ENCODE assay signal across 8 mouse cellular contexts in the genomic region with DNA sequence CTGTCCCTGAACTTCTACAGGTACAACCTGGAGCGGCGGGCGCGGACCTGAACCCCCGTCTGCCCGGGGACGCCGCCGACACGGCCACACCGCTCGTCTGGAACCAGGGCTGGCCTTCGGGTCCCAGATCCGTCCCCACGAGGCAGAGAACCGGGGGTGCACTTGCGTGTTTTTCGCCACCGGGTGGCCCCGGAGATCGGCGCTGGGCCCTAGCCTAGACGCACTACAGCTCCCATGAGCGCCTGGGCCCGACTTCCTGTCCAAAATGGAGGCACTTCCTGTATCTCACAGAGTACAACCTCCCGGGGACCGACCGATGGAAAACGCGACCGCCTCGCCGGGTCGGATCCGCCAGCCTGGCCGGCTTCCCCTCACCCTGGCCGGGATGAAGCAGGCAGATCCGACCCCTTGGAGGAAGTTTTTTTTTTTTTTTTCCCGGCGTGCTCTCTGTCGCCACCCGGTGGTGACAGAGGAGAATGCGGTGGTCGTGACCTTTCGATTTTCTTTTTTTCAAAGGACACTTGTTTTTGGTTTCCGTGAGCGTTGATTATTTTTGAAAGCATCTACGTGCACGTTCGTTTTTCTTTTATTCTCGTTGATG. TPM values are rescaled to one million over a fixed set of nuclear protein-coding genes. Genes with fewer than 3 reads are reported as not detected.
DNase-seq lines count a peak whose midpoint lies in the region; ATAC-seq and TF ChIP-seq lines count a peak whose summit lies in the region.
"Not testable (repeated sequence)": the region's sequence is repeated elsewhere in the genome, so short reads cannot be mapped to it uniquely, and the experiment has no call there.

No protein-coding gene starts in this region.

- TF ChIP-seq CTCF in lung, embryonic 14.5 days (IDR thresholded peaks at IDR 0.05; ENCODE audit: low read depth); olfactory bulb, adult 2 months (IDR thresholded peaks at IDR 0.05; ENCODE audit: insufficient read depth, low read depth, low read length): not testable (repeated sequence)

- peak; percentile 74 for DNase-seq in ES-E14 (ENCODE audit: low read depth, low spot score)
- peak; percentile 97 for DNase-seq in cerebellum, adult 9-10 months
- peak; percentile 89 for DNase-seq in layer of hippocampus, adult 9-10 months (ENCODE audit: low spot score)
- peak; percentile 81 for DNase-seq in lung, embryonic 14.5 days
- DNase-seq in thymus, postnatal 10 days (ENCODE audit: low spot score in 2 of 2): peak; percentile 78 to 97

- peaks cover 48% of the 10 kb centered on the region for H3K36me3 ChIP-seq in ES-E14 (ENCODE audit: control insufficient read depth, insufficient read depth, low read length, poor library complexity, severe bottlenecking)
- peaks cover 30% of the 10 kb centered on the region for H3K36me3 ChIP-seq in lung, embryonic 14.5 days (ENCODE audit: insufficient read depth)

- not testable (repeated sequence) for H3K27me3 ChIP-seq in lung, embryonic 14.5 days (ENCODE audit: insufficient read depth, low read length)

- ATAC-seq in frontal cortex, adult (ENCODE audit: low TSS enrichment): peak; percentile 87
- ATAC-seq in hematopoietic stem cell, adult 5-6 weeks (replicated peaks in 1 of 2; ENCODE audit: insufficient read depth in 1 of 2, low FRiP score in 2 of 2, low TSS enrichment in 1 of 2, low read depth in 1 of 2, poor library complexity in 2 of 2, severe bottlenecking in 2 of 2): peak; percentile 77 to 84
- ATAC-seq in lung, embryonic 14.5 days (ENCODE audit: insufficient read depth): peak; percentile 95

- WGBS in lung, embryonic 14.5 days: 72% methylated on average over 51 of the region's 51 CpGs
- 65% methylated on average over 51 of the region's 51 CpGs for WGBS in olfactory bulb, adult 2 months

- H3K4me1 ChIP-seq in ES-E14 (ENCODE audit: control insufficient read depth in 2 of 2, insufficient read depth in 2 of 2, low read length in 2 of 2, poor library complexity in 1 of 2); lung, embryonic 14.5 days (ENCODE audit: insufficient read depth); olfactory bulb, adult 2 months (ENCODE audit: control insufficient read depth, insufficient read depth, low read length): not testable (repeated sequence)

- not testable (repeated sequence) for H3K27ac ChIP-seq in ES-E14 (ENCODE audit: insufficient read depth, low read depth, low read length, poor library complexity, severe bottlenecking); lung, embryonic 14.5 days (ENCODE audit: low read depth); olfactory bulb, adult 2 months (ENCODE audit: insufficient read depth, low read depth, low read length)

- in situ Hi-C loops in ES-E14 (cut with MboI; ENCODE audit: low sequenced_read_pairs in 2 of 2, unreplicated experiment in 2 of 2): not testable (repeated sequence)

- not testable (repeated sequence) for H3K4me2 ChIP-seq in lung, embryonic 14.5 days

- not testable (repeated sequence) for H3K9me3 ChIP-seq in ES-E14 (ENCODE audit: control insufficient read depth, insufficient read depth, low read depth, low read length)
- H3K9me3 ChIP-seq in lung, embryonic 14.5 days (ENCODE audit: low read depth, low read length): peaks cover 35% of the 10 kb centered on the region

- not testable (repeated sequence) for H3K9ac ChIP-seq in ES-E14 (ENCODE audit: insufficient read depth, low read depth, low read length, poor library complexity, severe bottlenecking); lung, embryonic 14.5 days

- TF ChIP-seq POLR2A in olfactory bulb, adult 2 months (IDR thresholded peaks at IDR 0.05; ENCODE audit: insufficient read depth, low read depth, low read length): not testable (repeated sequence)

- not testable (repeated sequence) for H3K4me3 ChIP-seq in ES-E14 (ENCODE audit: insufficient read depth in 1 of 2, low read depth in 1 of 2, low read length in 2 of 2, poor library complexity in 1 of 2, severe bottlenecking in 1 of 2); lung, embryonic 14.5 days (ENCODE audit: low read depth, low read length)
- peak overlapping the region; percentile 45 for H3K4me3 ChIP-seq in olfactory bulb, adult 2 months (ENCODE audit: insufficient read depth, low read depth, low read length)

RNA-seq across cellular contexts. Expression of gene Gm21860, which starts 10.1 kb away (rescaled TPM):
- total RNA-seq in ES-E14 (2012; rRNA removed): not detected in 2 replicates
- not detected in 2 replicates for total RNA-seq in hematopoietic stem cell, adult 5-6 weeks (2017)
- polyA plus RNA-seq in lung, embryonic 14.5 days (2014; fragmentation: Nextera tagmentation; extraction: Ambion mirVana): not detected in 2 replicates
- polyA plus RNA-seq in olfactory bulb, adult 2 months (2012; ENCODE audit: insufficient read depth, insufficient read length, low replicate concordance, missing spikeins): not detected in 2 replicates

RNA-seq across cellular contexts. Expression of gene Gm47283, which starts 40.1 kb away (rescaled TPM):
- not detected in 2 replicates for total RNA-seq in ES-E14 (2012; rRNA removed)
- total RNA-seq in hematopoietic stem cell, adult 5-6 weeks (2017): not detected in 2 replicates
- not detected in 2 replicates for polyA plus RNA-seq in lung, embryonic 14.5 days (2014; fragmentation: Nextera tagmentation; extraction: Ambion mirVana)
- not detected in 2 replicates for polyA plus RNA-seq in olfactory bulb, adult 2 months (2012; ENCODE audit: insufficient read depth, insufficient read length, low replicate concordance, missing spikeins)
